Mouse (Mus musculus): Measurements from ENCODE around the gene Gipc2.
A peak's percentile ranks its signal among the peaks of the same experiment; 100 is the strongest.

Gene Gipc2

DNA sequence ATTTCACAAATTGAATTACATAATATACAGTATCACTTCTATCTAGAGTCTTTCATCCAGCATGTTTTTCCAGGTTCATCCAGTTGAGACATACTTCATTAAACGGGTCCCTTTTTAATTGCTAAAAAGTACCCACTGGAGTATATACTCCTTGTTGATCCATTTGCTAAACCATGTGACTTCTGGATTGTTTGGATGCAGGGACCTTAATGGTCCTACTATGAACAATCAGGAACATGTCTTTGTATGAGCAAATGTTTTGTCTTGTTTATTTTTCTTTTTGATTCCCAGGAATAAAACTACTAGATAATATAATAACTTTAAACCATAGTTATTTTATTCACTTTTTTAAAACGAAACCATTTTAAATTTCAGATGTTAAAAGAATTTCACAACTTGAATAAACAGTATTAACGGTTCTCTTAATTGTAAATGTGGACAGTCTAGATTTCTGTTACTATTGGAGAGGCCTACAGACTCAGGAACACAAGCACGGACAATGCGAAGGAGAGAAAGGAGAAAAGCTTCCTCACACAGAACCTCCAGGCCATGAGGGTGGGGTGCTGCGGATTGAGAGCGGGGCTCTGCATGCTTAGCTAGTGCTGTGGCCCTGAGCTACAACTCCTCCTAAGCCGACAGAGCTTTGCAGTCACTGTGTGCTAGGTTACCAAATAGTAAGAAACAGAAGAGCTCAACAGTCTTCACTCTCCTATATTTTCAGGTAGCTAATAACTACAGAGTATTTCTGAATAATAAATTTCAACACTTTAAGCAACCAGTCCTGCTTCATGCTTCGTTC lies 24.8 kb upstream of the Gipc2 start:
- no peak for DNase-seq (ENCODE audit: low spot score in 2 of 2)

DNA sequence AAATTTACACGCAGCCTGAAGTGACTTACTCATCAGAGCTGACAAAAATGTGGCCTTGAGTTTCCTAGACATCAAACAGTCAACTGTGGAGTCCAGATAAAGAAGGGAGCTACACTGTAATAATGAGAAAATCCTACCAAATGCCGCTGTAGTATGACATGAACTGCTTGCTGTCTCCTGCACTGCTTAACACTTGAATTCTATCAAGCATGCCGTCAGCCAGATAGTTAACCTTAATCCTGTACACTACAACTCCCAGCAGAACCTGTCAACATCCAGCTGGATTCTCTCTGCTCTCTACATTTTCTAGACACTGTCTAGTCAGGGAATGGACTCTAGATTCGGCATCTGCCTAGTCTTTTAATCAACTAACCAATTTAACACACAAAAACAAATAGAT lies 23.3 kb upstream of the Gipc2 start:
- no peak for DNase-seq (ENCODE audit: low spot score in 2 of 2)

DNA sequence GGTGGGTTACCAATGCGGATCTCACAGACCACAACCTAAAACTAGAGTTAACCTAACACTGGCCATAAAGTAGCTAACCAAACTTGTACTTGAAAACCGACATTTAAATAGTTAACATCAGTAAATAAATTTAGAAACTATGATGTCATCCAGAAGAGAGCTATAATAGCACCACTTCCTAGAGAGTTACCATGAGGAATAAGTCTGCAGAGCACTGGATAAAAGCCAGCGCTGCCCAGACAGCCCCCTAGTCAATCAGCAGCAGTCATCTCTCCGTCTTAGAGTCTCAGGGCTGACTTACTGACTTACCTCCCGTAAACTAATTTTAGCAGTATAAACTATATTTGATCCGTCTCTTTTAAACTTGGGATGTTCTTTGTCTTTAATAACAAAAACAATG lies 20.1 kb upstream of the Gipc2 start:
- DNase-seq (ENCODE audit: low spot score in 2 of 2): no peak

DNA sequence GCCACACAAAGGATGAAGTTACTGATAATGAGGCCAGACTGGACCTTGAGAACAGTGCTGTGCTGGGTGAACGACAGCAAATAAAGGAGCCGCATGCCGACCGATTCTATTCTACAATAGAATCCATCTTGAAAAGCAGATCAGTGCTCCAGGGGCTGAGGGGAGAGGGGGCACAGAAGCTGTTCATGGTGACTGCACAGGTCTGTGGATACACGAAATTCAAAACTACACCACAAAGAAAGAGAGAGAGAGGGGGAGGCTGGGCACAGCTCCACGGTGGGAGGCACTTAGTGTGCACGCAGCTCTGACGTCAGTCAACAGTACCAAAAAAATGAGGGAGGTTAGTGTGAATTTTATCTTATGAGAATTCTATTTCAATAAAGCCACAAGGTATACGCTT lies 17.5 kb upstream of the Gipc2 start:
- no peak for DNase-seq (ENCODE audit: low spot score in 2 of 2)

DNA sequence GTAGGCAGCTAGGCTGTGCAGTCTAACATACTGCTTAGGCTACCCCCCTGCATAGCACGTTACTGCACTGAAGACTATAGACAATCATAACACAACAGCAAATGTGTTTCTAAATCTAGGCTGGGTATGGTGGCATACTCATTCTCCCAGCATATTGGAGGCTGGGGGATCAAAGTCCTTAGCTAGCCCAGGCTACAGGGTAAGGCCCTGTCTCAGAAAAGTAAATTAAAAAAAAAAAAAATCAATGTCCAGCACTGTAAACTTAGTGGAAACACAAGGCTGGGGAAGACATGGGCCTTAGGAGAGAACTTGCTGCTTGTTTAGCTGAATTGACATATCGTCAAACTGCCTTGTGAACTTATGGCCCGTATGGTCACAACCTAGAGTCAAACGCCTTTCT lies 14.6 kb upstream of the Gipc2 start:
- DNase-seq (ENCODE audit: low spot score in 2 of 2): no peak

DNA sequence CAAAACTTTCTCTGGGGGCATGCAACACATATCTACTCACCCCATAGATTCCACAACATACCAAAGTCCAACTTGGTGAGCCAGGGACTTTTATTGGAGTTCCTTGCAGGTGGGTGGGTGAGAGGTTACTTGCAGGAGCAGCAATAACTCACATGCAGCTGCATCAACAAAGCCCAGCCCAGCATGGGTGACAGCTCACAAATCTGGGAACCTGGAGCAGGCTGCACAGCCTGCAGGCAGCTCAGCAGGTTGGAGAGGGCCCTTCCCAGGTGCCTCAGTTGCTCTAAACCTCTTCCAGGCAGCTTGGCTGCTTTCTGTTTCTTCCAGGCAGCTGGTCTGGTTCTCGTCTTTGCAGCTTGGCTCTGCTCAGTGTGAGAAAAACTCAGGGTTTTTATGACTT lies 13.3 kb upstream of the Gipc2 start:
- no peak for DNase-seq (ENCODE audit: low spot score in 2 of 2)

DNA sequence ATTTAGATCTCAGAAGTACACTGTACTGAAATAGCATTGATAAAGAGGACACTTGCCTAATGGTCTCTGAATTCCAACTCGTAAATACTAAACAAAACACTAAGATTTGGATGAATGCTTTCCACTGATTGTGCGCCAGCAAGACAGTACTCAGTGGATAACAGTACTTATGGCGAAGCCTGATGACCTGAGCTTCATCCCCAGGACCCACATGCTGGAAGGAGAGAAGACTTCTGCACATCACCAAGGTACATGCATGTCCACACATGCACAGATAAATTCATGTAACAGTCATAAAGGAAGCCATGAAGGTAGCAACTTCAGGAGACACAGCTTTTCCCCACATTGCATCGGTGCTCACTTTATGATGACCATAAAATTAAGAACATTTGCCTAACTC lies 12.8 kb upstream of the Gipc2 start:
- DNase-seq (ENCODE audit: low spot score in 2 of 2): no peak

DNA sequence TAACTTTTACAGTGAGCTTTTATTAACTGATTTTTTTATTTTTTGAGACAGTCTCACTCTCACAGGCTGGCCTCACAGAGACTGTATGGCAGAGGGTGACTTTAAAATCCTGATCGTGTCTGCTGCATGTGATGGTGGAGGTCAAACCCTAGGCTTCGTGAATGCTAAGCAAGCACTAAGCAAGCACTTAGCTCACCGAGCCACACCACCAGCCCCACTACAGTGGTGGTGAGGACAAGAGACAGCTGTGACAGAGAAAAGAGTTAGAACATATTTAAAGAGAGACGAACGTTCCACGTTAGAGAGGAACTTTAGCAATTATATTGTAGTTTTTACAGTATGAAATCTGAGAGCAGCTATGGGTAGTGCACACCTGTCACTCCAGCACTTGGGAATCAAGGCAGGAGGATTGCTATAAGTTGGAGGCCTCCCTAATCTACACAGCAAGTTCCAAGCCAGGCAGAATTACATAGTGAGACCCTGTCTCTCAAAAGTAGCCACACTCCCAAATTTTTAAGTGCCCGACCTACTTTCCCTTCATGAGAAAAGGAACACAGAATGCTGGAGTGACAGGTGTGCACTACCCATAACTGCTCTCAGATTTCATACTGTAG lies 6.4 kb upstream of the Gipc2 start:
- DNase-seq (ENCODE audit: low spot score in 2 of 2): no peak

DNA sequence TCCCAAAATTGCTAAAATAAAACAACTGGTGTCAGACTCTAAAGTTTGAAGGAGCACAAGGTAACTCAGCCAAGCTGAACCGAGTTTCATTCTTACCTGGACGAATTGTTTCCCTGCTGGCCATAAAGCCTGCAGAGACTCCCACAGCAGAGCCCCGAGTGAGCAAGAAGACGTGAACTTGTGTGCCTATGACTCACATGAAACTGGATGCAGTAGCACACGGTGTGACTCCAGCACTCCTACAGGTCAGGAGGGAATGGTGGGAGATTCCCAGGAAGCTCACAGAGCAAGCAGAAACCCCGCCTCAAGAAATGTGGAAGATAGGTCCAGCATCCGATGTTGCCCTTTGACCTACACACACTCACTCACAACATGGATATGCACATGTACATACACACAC lies 5.8 kb upstream of the Gipc2 start:
- DNase-seq (ENCODE audit: low spot score in 2 of 2): no peak

DNA sequence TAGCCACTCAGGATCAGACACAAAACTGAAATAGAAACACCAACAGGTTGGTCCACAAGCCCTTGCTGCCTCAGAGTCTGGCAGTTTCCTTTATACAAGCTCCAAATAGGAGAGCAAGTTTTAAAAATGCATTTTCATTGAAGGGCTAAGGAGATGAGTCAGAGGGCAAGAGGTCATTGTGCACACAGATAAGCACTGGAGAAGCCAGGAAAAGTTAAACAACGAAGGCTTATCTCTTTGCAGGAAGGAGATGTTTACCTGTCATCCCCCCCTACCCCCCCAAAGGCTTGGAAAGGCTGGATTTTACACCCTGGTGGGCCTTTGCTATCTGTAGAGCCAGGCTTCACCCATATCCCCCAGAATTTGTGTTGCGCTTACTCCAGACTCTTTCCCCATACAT lies 5.2 kb upstream of the Gipc2 start:
- no peak for DNase-seq (ENCODE audit: low spot score in 2 of 2)

DNA sequence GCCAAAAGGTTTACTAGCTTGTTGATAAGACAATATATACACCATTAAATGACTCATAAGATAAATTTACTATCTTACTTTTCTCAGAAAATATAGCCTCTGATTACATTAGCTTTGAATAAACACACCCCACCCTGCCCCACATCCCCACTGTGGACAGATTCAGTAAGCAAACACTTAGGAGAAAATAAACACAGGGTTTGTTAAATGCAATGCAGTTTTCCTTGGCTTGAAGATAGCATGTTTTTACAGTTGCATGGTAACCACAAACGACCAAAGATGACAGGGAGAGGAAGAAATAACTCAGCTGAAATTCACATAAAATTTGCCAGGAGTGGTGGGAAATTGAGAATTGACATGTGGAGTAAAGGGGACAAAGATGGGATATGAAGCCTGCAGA lies 4.4 kb upstream of the Gipc2 start:
- no peak for DNase-seq (ENCODE audit: low spot score in 2 of 2)

DNA sequence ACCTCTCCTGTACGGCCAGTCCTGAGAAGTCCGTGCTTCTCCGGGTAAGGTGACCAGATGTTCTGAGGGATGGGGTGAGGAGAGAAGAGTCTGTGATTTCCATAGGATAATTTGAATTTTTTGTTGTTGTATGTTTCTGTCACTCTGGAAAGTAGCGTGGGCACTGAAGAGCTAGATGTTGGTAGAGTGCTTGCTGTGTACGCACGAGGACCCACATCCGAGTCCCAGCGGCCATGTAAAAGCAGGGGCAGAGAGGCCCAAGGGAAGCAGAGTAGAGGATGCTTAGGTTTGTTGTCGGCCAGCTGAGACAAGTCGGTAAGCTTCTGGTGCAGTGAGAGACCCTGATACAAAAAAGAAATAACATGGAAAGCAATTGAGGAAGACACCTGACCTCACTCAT lies 2.0 kb upstream of the Gipc2 start:
- no peak for DNase-seq (ENCODE audit: low spot score in 2 of 2)

DNA sequence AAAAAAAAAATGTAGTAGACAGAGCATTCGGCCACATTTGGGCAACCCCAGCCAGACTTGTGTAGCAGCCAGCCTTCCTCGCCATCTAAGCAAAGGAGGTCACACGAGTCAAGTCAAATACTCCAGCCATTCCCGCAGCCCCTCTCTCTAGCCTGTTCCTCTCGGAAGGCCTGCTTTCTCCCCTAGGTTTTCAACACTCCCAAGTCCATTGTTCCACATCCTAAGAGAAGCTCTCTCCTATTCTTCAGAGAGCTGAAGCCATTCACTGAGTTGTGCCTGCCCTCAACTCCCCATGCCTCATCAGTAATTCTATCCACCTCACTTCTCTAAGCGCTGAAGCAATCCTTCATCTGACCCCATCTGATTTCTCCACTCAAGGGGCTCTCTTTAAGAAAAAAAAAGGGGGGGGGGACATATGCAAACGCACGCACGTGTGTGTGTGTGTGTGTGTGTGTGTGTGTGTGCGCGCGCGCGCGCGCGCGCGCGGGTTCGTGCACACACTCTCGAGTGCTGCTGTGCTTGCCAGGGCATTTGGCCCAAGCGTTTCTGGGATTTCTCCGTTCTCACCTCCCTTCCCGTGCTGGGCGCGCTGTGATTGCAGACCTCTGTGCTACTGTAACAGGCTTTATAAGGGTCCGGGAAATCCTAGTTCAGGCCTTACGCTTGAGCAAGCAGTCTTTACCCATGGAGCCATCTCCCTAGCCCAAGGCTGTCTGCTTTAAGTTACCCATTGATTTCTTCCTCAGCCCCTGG lies 845 bp upstream of the Gipc2 start:
- no peak for DNase-seq (ENCODE audit: low spot score in 2 of 2)

DNA sequence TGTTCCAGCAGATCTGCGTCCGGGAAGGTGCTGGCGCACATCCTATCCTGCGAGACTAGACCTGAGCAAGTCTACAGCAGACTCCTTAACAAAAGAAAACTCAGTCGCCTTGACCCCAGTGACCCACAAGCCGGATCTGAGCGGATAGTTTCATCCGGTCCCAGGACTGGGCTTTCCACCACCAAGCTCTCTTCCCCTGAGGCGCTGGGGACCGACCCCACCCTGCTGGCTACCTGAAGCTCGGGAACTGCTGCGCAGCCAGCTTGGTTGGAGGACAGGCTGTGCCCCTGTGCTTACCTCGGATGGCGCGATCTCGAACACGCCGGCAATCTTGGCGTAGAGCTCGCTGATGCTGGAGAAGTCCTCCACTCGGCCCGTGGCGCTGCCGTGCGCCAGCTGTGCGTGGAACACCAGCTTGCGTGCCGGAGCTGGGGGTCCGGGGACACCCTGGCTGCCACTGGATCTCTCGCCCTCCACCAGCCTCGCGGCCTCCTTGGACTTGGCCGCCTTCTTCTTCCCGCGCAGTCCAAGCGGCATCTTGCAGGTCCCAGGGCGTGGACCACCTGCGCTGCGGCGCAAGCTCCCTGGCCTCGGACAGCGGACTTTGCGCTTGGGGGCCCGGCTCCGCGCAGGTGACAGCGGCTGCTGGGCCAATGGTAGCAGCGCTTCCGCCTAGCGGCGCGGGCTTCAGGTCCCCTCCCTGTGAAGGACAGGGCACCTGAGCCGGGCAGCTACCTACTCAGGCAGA lies 505 bp downstream of the Gipc2 start:
- peak; percentile 49 to 60 for DNase-seq (ENCODE audit: low spot score in 2 of 2)

DNA sequence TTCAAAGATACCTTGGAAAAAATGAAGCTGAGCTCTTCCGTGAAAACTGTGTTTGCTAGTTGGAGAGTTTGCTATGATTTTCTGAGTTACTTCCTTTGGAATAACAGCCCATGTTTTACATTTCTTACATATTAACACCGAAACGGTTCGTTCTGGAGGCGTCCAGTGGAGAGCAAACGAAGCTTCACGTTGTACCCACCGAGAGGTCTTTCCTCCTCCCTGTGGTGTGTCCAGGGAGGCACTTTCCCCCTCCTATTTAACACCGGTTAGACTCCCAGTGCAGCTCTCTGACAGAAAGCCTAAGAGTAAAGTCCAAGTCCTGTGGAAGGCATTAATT lies 1.0 kb downstream of the Gipc2 start:
- no peak for DNase-seq (ENCODE audit: low spot score in 2 of 2)

DNA sequence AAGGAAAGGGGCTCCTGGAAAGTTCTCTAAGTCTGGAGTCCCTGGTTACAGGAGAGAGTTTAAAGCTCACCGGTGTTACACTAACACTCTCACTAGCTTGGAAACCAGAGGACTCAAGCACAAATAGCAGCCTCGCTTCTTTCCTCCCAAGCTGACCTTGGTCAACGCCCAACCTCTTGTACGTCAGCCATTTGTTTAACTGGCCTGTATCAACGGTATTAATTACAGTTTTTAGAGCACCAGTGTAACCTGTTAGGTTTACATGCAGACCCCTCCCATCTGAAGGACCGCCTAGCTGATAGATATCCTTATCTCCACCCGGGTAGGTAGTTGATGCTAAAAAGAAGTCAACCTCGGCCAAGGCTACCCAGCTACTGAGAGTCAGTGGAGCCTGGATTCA lies 2.7 kb downstream of the Gipc2 start:
- DNase-seq (ENCODE audit: low spot score in 2 of 2): no peak

DNA sequence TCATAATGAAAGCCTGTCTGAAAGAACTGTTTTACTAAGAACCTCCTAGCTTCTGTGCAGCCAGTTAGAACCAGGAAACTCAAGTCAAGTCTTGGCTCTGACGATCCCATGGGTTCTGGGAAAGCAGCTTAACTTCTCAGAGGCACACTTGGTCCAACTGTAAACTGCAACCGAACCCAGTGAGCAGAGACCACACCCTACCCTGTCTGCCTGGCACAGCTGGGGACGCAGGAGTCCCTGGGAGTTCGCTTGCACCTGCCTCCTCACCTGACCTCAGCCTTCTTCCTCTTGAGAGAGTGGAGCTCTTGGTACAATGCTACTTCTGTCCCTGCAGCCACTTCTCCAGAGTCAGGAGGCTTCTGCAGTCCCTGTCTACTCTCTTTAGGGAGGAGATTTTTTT lies 5.4 kb downstream of the Gipc2 start:
- DNase-seq (ENCODE audit: low spot score in 2 of 2): no peak

DNA sequence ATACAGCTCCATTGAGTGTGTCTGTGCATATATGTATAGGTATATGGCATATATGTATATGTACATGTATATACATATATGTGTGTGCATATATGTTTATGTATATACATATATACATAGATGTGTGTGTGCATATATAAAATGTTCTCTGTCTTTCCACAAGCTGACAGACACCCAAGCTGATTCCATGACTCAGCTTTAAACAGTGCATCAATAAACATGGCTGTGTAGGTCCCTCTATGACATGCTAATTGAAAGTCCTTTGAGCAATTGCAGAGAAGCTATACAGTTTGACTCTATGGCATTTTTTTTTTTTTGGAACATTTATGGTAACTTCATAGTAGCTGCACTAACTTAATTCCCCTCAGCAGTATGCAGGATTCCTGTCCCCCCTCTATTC lies 6.7 kb downstream of the Gipc2 start:
- no peak for DNase-seq (ENCODE audit: low spot score in 2 of 2)

DNA sequence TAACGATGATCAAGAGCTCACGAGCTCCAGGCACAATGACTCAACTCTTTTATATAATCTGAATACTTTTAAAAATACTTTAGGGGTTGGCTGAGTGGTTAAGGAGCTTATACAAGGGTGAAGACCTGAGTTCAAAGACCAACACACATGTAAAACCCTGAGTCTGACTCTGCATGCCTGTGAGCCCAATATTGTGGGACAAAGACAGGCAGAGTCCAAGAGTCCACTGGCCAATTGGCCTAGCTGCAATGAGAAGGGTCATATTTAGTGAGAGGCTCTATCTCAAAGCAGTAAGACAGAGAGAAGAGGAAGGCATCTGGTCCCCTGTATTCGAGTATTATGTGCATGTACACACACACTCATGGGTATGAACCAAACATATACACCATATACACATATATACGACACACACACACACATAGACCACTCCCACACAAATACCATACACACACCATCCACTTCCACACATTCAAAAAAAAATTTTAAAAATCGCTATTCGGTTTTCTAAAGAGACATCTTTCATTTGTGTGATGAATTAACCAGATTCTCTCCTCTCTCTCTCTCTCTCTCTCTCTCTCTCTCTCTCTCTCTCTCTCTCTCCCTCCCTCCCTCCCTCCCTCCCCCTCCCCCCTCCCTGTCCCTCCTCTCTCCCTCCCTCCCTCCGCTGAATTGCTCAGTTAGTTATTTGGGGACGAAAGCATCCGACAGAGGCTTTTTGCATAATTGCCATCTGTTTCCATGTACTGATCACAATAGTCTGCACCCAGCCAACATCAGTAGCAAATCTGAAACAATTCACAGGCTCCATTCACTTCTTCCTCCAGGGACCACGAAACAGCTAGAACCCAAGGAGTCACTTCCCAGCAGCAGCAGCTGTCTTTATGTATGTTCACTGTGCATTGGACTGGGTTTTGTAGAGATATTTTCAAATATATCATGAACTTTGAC lies 7.4 kb downstream of the Gipc2 start:
- DNase-seq (ENCODE audit: low spot score in 2 of 2): peak; percentile 29 to 36

DNA sequence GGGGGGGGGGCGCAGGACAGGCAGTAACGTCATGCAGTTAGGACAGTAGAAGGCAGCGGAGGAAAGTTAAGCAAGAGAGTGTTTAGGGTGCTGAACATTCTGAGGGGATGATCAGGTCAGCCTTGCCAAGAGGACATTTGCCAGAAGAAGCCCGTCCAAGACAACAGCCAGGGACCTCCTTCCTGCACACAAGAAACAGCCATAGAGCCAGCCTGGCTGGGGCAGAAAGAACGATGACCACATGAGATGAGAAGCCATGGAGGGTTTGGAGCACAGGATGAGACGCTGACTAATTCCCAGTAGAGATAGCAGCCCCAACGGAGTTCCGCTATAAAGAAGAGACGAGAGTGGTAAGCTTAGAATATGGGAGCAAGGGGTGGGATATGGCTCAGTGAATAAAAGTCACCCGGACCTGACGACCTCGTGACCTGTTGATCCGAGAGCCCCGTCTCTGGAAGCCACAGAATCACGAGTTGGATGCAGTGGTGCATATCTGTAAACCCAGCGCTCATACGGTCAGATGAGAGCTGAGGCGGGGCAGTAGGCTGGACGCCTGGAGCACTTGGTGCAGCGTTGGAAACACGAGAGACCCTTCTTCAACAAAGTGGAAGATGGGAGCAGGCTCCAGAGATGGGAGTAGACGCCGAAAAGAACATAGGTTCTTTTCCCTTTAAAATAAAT lies 9.1 kb downstream of the Gipc2 start:
- DNase-seq (ENCODE audit: low spot score in 2 of 2): no peak
